ENCODE assay signal across 15 mouse cellular contexts in genomic region chr5:33222389-33222788, GRCm38 (mm10). TPM values are rescaled to one million over a fixed set of nuclear protein-coding genes. Genes with fewer than 3 reads are reported as not detected.
DNase-seq lines count a peak whose midpoint lies in the region; ATAC-seq lines count a peak whose summit lies in the region.
"Had no signal": no experiment of that assay in that cellular context is flagged by ENCODE, and none has a peak within 500 bp of the region (broad histone marks: within the 10 kb centered on the region; RNA-seq: fewer than 3 reads in every experiment).

No protein-coding gene starts in this region.

- H3K9me3 ChIP-seq in lung, embryonic 15.5 days = no peaks in the 10 kb centered on the region
- no peaks in the 10 kb centered on the region for H3K9me3 ChIP-seq in kidney, embryonic 16.5 days (ENCODE audit: low read length)
- H3K9me3 ChIP-seq in stomach, embryonic 15.5 days = no peaks in the 10 kb centered on the region

- no peaks in the 10 kb centered on the region for H3K27me3 ChIP-seq in lung, embryonic 15.5 days
- no peaks in the 10 kb centered on the region for H3K27me3 ChIP-seq in kidney, embryonic 16.5 days (ENCODE audit: insufficient read depth, low read length)
- H3K27me3 ChIP-seq in stomach, embryonic 15.5 days (replicated peaks) = no peaks in the 10 kb centered on the region
- H3K27me3 ChIP-seq: Patski had no signal

- ATAC-seq in lung, embryonic 15.5 days (ENCODE audit: borderline replicate concordance, extremely low read depth, low FRiP score, low TSS enrichment) = no peak
- ATAC-seq in kidney, embryonic 16.5 days (ENCODE audit: low FRiP score, low TSS enrichment) = no peak
- ATAC-seq in stomach, embryonic 15.5 days (ENCODE audit: insufficient read depth, low FRiP score, low read depth) = no peak
- ATAC-seq: inflammation-experienced regulatory T-cells, adult 6 months; Patski had no signal

- peak overlapping the region; percentile 60 for H3K27ac ChIP-seq in lung, embryonic 15.5 days
- H3K27ac ChIP-seq in kidney, embryonic 16.5 days (ENCODE audit: low read length) = peak overlapping the region; percentile 52
- peak overlapping the region; percentile 28 for H3K27ac ChIP-seq in stomach, embryonic 15.5 days
- H3K27ac ChIP-seq: left cerebral cortex, adult 2 months had no signal

- WGBS in lung, embryonic 15.5 days = 22% methylated on average over 6 of the region's 6 CpGs
- 48% methylated on average over 6 of the region's 6 CpGs for WGBS in kidney, embryonic 16.5 days
- 48% methylated on average over 6 of the region's 6 CpGs for WGBS in stomach, embryonic 15.5 days

- H3K4me1 ChIP-seq in lung, embryonic 15.5 days = peaks cover 55% of the 10 kb centered on the region
- H3K4me1 ChIP-seq in kidney, embryonic 16.5 days (ENCODE audit: insufficient read depth, low read length) = peaks cover 50% of the 10 kb centered on the region
- peaks cover 30% of the 10 kb centered on the region for H3K4me1 ChIP-seq in stomach, embryonic 15.5 days

- intact Hi-C loops in heart, postnatal 10 days (cut with DNase I) = no loop called here
- intact Hi-C loops in left cerebral cortex, postnatal 25 days (cut with DNase I) = no loop called here

- H3K4me3 ChIP-seq in lung, embryonic 15.5 days = no peak overlapping the region
- H3K4me3 ChIP-seq in kidney, embryonic 16.5 days (ENCODE audit: low read length) = no peak overlapping the region
- H3K4me3 ChIP-seq in stomach, embryonic 15.5 days (replicated peaks) = no peak overlapping the region
- H3K4me3 ChIP-seq: erythroblast, embryonic 14.5 days; left cerebral cortex, adult 2 months had no signal

- H3K4me2 ChIP-seq in lung, embryonic 15.5 days = no peak overlapping the region
- H3K4me2 ChIP-seq in kidney, embryonic 16.5 days (replicated peaks; ENCODE audit: low read depth, low read length) = no peak overlapping the region
- no peak overlapping the region for H3K4me2 ChIP-seq in stomach, embryonic 15.5 days

- no peaks in the 10 kb centered on the region for H3K36me3 ChIP-seq in lung, embryonic 15.5 days
- H3K36me3 ChIP-seq in kidney, embryonic 16.5 days (ENCODE audit: insufficient read depth, low read length) = no peaks in the 10 kb centered on the region
- no peaks in the 10 kb centered on the region for H3K36me3 ChIP-seq in stomach, embryonic 15.5 days

- no peak overlapping the region for H3K9ac ChIP-seq in lung, embryonic 15.5 days
- no peak overlapping the region for H3K9ac ChIP-seq in kidney, embryonic 16.5 days (replicated peaks; ENCODE audit: low read length)
- H3K9ac ChIP-seq in stomach, embryonic 15.5 days = no peak overlapping the region

- peak; percentile 96 for DNase-seq in heart, adult 11 months
- no peak for DNase-seq in heart, postnatal 10 days
- no peak for DNase-seq in lung, postnatal 10 days
- DNase-seq in left cerebral cortex, adult 8-10 months (ENCODE audit: low spot score in 2 of 2) = no peak
- DNase-seq in left cerebral cortex, postnatal 25 days (ENCODE audit: low spot score in 2 of 2) = no peak
- DNase-seq: cerebellum, adult 8-10 months; gastrocnemius, postnatal 10 days; spleen, adult 18-20 months had no signal

RNA-seq across cellular contexts. Expression of gene Spon2, which starts 4.1 kb away (rescaled TPM):
- total RNA-seq in heart, postnatal 10 days (2021) = 10 to 100 TPM; 19.0 to 43.7 TPM
- 21.3 and 26.4 TPM in 2 replicates for polyA plus RNA-seq in lung, embryonic 15.5 days (2015; fragmentation: Nextera tagmentation; extraction: Ambion mirVana)
- polyA plus RNA-seq in kidney, embryonic 16.5 days (2015; fragmentation: Nextera tagmentation; extraction: Ambion mirVana) = 7.9 and 10.9 TPM in 2 replicates
- 38.2 and 41.8 TPM in 2 replicates for polyA plus RNA-seq in stomach, embryonic 15.5 days (2015; fragmentation: Nextera tagmentation; extraction: Ambion mirVana)
- total RNA-seq in left cerebral cortex, adult 8-10 months (2022) = under 1 TPM in 1 of 4 experiments, not detected in 3; 0.46 TPM
- total RNA-seq in left cerebral cortex, postnatal 25 days (2021) = under 1 TPM; 0.57 to 0.64 TPM
- polyA plus RNA-seq: inflammation-experienced regulatory T-cells, adult 6 months had no signal

RNA-seq across cellular contexts. Expression of gene Ctbp1, which starts 52.4 kb away (rescaled TPM):
- 100 to 1,000 TPM; 236 to 245 TPM for total RNA-seq in heart, postnatal 10 days (2021)
- 351 and 372 TPM in 2 replicates for polyA plus RNA-seq in lung, embryonic 15.5 days (2015; fragmentation: Nextera tagmentation; extraction: Ambion mirVana)
- 312 and 350 TPM in 2 replicates for polyA plus RNA-seq in kidney, embryonic 16.5 days (2015; fragmentation: Nextera tagmentation; extraction: Ambion mirVana)
- 298 and 323 TPM in 2 replicates for polyA plus RNA-seq in stomach, embryonic 15.5 days (2015; fragmentation: Nextera tagmentation; extraction: Ambion mirVana)
- 100 to 1,000 TPM; 306 to 326 (median 313) TPM for total RNA-seq in left cerebral cortex, adult 8-10 months (2022)
- total RNA-seq in left cerebral cortex, postnatal 25 days (2021) = 100 to 1,000 TPM; 281 to 299 TPM

Comparison
In these comparisons a context has a peak if more than half of its experiments do, and no peak if none do; other contexts are left out.
1. RNA of gene Spon2, which starts 4.1 kb away (total RNA-seq): 19.0 to 43.7 TPM in heart, postnatal 10 days; 0.57 to 0.64 TPM in left cerebral cortex, postnatal 25 days and 0.46 TPM in left cerebral cortex, adult 8-10 months; every median in the first group is over 10 times any median in the second.
2. Peak in every context shown above with its lines, with median percentiles within 50 percentile points of each other: H3K27ac ChIP-seq.